Mouse (Mus musculus): ENCODE measurements around the gene Ccpg1.

GRCm38 (mm10) chr9:72936301-72936700 is 48.9 kb upstream of the Ccpg1 start:
- TF ChIP-seq CTCF (IDR thresholded peaks at IDR 0.05; ENCODE audit: low read depth) (no peak), EP300 (IDR thresholded peaks at IDR 0.05; ENCODE audit: low read depth) (no peak)
